Mouse (Mus musculus) megakaryocyte progenitor cell, adult 5-6 weeks (primary cell): Measurements from ENCODE around the gene She. TPM values are rescaled to one million over a fixed set of nuclear protein-coding genes. Genes with fewer than 3 reads are reported as not detected.
A peak's percentile ranks its signal among the peaks of the same experiment; 100 is the strongest.

Experiments used
- ATAC-seq: replicated peaks from 2 replicates; pipeline ENCODE4 v1.8.0; 2016; ENCODE audit warnings: mild to moderate bottlenecking, moderate TSS enrichment, inconsistent platforms; ENCODE audit not compliant: poor library complexity
- total RNA-seq, 2 experiments: library from RNA; stranded (forward) in 1 of 2; stranded (reverse) in 1 of 2; fragments of 157-497, 149-512 nt in 1 of 2; fragments of 200-1000 nt in 1 of 2; gene quantifications; 2 replicates each; pipeline versions ENCODE4 v1.2.3 to v1.2.4; 2015 to 2017

She gene
- total RNA-seq, 2 experiments from 2014 or later, result 0.12 TPM; not detected in 1

DNA sequence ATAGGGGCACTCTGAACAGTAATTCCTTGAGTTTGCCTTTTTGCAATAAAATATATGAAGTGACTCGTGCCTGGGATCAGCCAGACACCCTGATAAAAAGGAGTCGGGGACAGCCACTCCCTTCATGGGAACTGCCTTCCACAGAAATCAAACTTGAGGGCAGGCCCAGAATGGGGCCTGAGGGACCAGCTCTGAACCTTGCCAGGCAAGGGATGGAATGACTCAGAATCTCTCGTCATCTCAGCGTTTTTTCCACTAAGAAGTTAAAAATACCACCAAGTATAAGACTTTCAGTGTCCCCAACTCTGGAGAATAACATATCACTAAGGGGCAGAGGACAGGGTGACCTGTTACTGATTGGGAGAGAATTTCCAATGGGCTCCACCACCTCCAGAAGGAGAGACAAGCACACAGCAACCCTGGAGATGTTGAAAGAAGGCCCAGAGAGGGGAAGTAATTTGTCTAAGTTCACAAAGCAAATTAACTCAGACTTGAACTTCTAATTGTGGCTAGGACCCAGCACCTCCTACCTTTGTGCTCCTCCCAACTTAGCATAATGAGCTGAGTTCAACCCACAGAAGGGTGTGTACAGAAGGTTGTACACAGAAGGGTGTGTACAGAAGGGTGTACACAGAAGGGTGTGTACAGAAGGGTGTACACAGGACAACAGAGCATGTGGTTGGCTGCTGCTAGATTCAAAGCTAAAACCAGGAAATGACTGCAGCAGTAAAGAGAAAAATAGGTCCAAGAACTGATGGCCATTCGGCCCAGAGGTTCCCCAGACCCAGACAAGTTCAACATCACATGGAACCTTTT, 49.1 kb downstream of the She start:
- no peak for ATAC-seq

DNA sequence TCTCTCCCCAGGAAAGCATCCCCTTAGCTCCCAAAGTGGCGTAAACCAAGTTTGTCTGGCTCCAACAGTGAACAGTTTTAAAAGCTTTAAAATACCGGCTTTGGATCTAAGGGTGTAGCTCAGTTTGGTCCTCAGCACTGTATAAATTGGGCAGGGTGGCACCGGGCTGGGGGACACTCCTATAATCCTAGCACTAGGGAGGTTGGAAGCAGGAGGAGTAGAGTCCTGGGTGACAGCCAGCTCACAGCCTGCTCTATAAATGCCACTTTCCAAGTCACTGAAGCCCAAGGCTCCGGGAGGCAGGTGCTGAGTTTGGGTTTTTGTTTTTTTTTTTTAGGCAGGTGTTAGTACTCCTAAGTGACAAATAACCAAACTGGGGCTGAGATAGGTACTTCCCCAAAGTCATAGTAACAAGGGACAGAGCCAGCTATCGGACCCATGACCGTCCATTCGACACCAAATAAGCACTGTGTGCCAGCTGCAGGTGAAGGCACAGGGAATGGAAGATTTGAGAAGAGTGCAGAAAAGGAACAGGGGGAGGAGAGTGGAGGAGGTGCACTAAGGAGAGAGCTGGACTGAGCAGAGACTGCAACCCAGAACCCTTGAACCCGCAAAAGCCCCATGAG, 51.5 kb downstream of the She start:
- no peak for ATAC-seq

DNA sequence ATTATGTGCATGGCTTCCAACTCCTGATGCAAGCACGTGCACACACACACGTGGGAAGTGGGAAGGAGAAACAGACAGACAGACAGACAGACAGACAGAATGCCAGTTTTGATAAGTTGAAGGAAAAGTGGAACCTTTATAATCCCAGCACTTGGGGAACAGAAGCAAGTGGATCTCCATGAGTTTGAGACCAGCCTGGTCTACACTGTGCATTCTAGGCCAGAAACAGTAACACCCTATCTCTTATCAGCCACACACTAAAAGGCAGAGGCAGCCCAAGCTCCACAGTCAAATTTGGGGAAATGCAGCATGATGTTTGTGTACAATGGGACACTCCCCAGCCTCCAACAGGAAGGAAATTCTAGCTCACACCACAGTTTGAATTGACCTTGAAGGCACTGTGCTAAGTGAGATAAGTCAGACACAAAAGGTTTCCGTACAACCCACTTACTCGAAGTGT, 52.4 kb downstream of the She start:
- peak; percentile 42; the same call in 1 of the 2 replicates for ATAC-seq

DNA sequence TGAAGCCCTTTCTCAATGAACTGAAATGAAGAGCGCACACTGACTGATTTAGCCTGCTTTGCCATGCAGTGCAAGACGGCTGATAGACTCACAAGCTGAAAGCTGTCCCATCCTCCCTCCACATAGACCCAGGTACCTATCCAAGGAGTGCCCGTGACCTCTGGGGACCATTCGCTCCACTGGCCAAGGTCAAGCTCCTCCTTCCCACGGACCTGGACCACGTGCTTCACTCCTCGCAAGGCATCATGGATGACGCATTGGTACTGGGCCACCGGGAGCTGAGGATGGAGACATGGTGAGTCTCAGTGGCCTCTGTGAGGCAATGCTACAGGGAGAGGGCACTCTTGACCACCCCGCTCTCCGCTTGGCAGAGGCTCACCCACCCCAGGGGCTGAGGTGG, 54.6 kb downstream of the She start:
- no peak for ATAC-seq

DNA sequence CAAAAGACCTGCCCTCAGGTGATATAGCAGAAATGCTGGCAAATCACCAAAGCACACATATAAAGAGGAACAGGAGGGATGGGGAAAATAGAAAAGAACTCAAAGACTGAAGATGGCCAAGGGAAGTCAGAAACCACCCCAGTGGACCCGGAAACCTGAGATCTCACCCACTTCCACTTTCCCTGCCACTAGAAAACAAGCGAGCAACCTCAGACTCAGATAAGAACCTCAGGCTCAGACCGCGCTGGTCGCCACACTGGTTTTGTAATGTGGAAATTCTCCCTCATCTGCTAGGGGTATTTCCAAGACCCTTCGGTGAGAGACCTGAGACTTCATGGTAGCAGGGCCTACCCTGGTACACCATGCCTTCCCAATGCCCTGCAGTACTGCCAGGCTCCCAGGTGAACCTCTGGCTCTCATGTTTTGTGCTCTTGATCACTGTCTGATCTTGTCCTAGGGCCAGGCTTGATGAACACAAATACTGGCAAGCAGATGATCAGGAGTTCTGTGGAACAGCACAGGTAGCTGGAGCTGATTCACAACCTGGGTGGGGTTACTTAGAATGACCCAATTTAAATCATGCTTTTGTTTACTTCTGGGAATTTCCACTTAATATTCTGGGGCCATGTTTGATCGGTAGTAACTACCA, 56.5 kb downstream of the She start:
- peak; percentile 84 for ATAC-seq

DNA sequence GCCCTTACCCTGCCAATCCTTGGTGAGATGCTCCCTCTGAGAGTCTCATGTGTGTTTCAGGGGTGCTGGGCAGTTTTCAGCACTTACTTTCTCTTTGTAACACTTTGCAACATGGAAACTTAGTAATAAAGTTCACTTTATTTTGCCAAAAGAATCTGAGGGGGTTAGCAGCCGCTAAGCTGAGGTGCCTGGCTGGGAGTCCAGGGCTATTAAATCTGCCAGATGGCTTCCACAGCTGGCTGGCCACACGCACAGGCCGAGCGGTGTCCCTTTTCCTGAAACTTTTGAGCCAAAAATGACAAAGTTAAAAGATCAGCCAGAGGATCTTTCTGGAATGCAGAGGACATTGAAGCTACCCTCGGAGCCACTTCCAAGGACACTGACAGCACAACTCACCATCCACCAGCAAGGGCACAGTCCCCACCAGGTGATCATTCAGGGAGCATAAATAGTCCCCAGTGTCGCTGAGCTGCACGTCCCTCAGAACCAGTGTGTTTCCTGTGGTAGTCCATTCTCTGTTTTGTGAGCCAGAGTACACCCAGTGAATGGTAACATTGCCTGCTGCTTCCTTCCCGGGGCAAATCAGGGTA, 58.8 kb downstream of the She start:
- ATAC-seq, result no peak

DNA sequence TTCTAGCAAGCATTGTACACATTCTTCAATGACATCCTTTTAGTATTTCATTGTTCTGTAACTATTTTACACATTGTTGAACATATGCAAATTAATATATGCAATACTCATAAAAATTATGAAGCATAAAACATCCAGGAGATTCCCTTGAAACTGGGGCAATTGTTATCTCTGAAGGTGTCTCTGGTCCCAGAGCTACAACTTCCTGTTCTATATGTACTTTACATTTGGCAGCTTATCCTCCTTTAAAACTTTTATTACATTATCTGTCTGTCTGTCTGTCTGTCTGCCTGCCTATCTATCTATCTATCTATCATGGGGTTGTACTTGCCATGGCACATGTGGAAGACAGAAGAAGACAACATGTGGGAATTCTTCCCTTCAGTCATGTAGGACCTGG, 60.5 kb downstream of the She start:
- no peak for ATAC-seq

DNA sequence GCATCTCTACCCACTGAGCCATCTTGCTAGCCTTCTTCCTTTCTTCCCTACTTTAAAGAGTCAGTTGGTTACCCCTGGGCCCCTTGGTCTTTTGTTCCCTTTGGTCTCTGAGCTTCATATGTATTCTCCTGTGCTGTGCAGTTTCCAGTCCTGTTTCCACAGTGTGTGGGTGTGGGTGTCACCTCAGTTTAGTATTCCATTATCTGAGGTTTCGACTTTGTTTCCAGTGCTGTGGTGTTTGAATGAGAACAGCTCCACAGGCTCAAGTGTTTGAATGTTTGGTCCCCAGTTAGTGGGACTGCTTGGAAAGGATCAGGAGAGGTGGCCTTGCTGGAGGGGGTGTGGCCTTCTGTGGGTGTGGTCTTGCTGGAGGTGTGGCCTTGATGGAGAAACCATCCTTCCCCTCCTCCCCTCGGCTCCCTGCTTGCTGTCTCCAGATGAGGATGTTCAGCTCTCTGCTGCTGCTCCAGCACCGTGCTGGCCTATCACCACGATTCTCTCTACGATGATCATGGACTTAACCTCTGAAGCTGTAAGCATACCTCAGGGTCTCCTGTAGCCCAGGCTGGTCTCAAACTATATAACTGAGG, 61.4 kb downstream of the She start:
- peak; percentile 63; the same call in 1 of the 2 replicates for ATAC-seq

DNA sequence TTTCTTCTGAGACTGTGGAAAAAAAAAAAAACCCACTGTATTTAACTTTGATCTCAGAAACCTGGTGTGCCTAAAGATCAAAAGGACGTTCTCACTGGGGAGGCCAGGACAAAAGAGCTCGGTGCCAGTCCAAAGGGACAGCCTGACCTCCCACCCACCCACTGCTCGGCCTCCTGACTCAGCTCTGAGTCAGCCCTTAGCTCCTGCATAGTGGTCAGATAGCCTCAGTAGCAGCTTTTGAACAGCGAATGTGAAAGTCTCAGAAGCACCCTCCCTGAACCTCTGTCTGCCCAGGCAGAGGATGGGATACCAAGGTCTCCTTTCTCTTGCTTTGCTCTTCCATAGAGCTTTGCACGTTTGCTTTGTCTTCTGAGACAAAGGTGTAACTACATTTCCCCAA, 65.4 kb downstream of the She start:
- ATAC-seq, result no peak

DNA sequence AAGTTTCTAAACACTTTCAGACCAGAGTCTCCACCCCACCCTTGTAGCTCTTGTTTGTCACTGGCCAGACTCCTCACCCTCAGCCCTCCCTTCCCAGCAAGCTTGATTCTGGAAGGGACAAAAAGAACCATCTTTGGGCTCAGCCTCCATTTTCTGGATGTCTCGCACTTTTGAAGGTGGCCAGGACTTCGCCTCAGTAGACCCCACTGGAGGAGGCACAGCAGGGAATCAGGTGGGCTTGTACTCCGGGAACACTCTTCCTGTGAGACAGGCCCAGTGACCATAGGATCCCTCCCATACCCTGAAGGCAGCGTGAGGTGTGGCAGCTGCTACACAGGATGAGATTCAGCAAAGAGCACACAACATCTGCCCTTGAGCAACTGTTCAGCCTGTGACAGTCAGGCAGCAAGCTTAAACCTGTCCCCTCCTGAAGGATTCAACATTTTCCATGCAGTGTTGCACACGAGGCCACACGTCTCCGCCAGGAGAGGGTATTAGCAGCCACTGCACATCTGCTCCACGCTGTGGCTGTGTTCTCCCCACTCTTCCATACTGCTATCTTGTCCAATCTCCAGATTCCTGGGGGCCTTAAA, 66.1 kb downstream of the She start:
- no peak for ATAC-seq

DNA sequence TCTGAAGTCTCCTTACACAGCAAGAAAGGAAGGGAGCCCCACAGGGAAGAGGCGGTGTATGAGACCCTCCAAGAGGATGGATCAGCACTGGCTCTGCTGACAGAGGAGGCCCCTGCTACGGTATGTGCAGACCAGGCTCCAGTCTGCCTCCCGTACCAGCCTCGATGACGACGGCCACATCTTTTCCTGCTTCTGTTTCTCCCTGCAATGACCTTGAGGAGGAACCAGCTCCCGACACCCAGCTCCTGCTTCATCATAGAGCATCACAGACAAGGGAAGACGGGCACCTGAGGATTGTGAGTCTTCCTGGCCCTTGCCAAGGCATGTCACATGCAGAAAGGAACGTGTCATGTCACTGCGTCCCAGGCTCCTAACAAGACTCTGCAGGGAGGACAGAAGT, 66.8 kb downstream of the She start:
- no peak for ATAC-seq

DNA sequence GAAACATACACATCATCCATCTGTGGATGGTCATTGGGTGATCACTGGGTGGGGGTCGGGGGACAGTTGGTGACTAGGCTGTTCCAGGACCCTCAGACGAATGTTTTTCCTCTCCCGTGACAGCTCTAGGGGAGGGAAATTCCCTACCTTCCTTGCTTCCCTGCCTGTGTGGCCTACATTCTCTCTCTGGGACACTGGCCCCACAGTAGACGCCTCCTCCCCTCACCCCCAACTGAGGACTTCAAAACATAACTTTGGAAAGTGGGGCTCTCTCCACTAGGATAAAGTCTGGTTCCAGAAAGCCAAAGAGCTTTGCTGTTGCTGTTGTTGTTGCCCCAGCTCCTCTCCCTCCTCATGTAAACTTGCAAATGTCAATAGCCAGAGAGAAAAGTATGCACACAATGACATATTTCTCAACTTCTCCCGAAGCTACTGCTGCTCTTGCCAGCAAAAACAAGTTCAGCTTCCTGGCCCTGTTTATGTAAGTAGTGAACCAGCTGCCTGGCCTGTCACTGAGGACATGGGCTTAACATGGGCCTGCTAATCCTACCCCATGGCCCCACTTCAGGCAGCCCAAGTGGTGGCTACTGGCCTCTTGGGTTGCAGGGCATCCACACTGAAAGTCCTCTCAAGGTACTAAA, 67.8 kb downstream of the She start:
- no peak for ATAC-seq

DNA sequence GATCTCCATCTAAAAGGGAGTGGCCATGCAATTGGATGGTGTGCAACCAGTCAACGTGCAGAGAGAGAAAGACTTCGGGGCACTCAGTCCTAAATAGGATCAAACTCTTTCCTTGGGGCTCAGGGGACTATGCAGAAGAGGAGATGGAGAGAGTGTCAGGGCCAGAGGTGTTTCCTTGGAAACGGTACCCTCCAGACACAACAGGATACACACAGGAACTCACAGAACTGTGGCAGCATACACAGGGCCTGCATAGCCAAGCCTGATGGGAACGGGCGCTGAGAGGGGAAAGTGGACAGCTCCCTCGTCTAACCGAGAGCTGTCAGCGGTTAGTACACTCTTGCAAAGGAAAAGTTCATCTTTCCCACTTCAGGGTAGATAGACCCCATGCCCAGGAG, 68.3 kb downstream of the She start:
- no peak for ATAC-seq

DNA sequence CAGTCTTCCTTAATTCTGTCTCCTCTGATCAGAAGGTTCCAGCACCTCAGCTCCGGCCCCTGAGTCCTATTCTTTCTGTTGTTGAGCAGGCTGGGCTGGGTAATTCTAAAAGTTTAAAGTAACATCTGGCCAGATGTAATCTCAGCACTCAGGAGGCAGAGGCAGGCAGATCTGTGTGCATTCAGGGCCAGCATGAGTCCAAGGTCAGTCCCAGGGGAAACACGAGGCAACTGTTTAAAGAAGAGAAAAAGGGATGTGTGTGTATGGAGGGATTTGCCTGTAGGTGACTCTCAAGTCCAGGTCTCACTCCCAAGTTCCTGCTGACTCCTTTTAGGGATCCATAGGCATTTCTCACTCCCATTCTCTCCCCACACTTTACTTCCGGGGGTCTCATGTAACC, 76.7 kb downstream of the She start:
- ATAC-seq, result no peak

Other genes with a start within 250 kb of the She start
- gene Adar, start 116.3 kb upstream of the She start, total RNA-seq (2015), result 20.4 and 23.7 TPM in 2 replicates
- 23.2 and 29.9 TPM in 2 replicates for gene Adar, start 116.3 kb upstream of the She start, total RNA-seq (2017)
- gene Chrnb2, start 66.7 kb upstream of the She start, total RNA-seq (2015), result 0.22 and 0.71 TPM in 2 replicates
- 0.30 and 0.37 TPM in 2 replicates for gene Chrnb2, start 66.7 kb upstream of the She start, total RNA-seq (2017)
- gene Ube2q1, start 57.8 kb upstream of the She start, total RNA-seq (2015), result 92.5 and 110 TPM in 2 replicates
- gene Ube2q1, start 57.8 kb upstream of the She start, total RNA-seq (2017), result 98.1 and 128 TPM in 2 replicates
- gene Il6ra, start 81.8 kb downstream of the She start, total RNA-seq (2015), result 39.5 and 43.6 TPM in 2 replicates
- 12.5 and 15.5 TPM in 2 replicates for gene Il6ra, start 81.8 kb downstream of the She start, total RNA-seq (2017)
- gene Atp8b2, start 132.1 kb downstream of the She start, total RNA-seq (2015), result 7.3 and 8.6 TPM in 2 replicates
- 25.7 and 28.5 TPM in 2 replicates for gene Atp8b2, start 132.1 kb downstream of the She start, total RNA-seq (2017)
- gene Hax1, start 167.4 kb downstream of the She start, total RNA-seq (2015), result 145 and 177 TPM in 2 replicates
- 81.7 and 92.1 TPM in 2 replicates for gene Hax1, start 167.4 kb downstream of the She start, total RNA-seq (2017)
- 54.6 and 65.9 TPM in 2 replicates for gene 4933434E20Rik, start 220.3 kb downstream of the She start, total RNA-seq (2015)
- gene 4933434E20Rik, start 220.3 kb downstream of the She start, total RNA-seq (2017), result 36.0 and 42.3 TPM in 2 replicates
- gene Ubap2l, start 221.3 kb downstream of the She start, total RNA-seq (2015), result 187 and 189 TPM in 2 replicates
- 94.2 and 145 TPM in 2 replicates for gene Ubap2l, start 221.3 kb downstream of the She start, total RNA-seq (2017)
- 515 and 516 TPM in 2 replicates for gene Tpm3, start 241.3 kb downstream of the She start, total RNA-seq (2015)
- 880 and 886 TPM in 2 replicates for gene Tpm3, start 241.3 kb downstream of the She start, total RNA-seq (2017)